Mouse (Mus musculus): ENCODE results near the gene Csgalnact2. TPM values are rescaled to one million over a fixed set of nuclear protein-coding genes. Genes with fewer than 3 reads are reported as not detected.

Csgalnact2 gene
- 1.4 and 1.5 TPM in 2 replicates for polyA plus RNA-seq (2012; rRNA removed)

- 5% methylated on average over 65 of the region's 66 CpGs for WGBS
- DNase-seq (ENCODE audit: low read depth, low spot score), result peak; percentile 48
These were observed at the start of gene Csgalnact2 for GRCm38 (mm10) chr6:118138731-118139709. Gene Csgalnact2 (minus strand): TSS chr6:118139140.

- WGBS, result 31% methylated on average over 9 of the region's 9 CpGs
- DNase-seq (ENCODE audit: low read depth, low spot score), result no peak
These were observed 49.7 kb upstream of the Csgalnact2 start for GRCm38 (mm10) chr6:118188599-118188998.

GRCm38 (mm10) chr6:118187285-118187641 lies 48.3 kb upstream of the Csgalnact2 start:
- no peak for DNase-seq (ENCODE audit: low read depth, low spot score)
- WGBS, result 60% methylated on average over 3 of the region's 3 CpGs

GRCm38 (mm10) chr6:118186620-118187284 lies 47.8 kb upstream of the Csgalnact2 start:
- 70% methylated on average over 17 of the region's 17 CpGs for whole genome bisulfite sequencing
- no peak for DNase-seq (ENCODE audit: low read depth, low spot score)

- WGBS, result 87% methylated on average over 10 of the region's 10 CpGs
- no peak for DNase-seq (ENCODE audit: low read depth, low spot score)
These were observed 45.2 kb upstream of the Csgalnact2 start for GRCm38 (mm10) chr6:118184126-118184525.

GRCm38 (mm10) chr6:118180085-118180423 lies 41.1 kb upstream of the Csgalnact2 start:
- no peak for DNase-seq (ENCODE audit: low read depth, low spot score)
- WGBS, result 68% methylated on average over 12 of the region's 12 CpGs

GRCm38 (mm10) chr6:118179316-118180084 lies 40.6 kb upstream of the Csgalnact2 start:
- 50% methylated on average over 13 of the region's 13 CpGs for WGBS
- DNase-seq (ENCODE audit: low read depth, low spot score), result peak; percentile 52

GRCm38 (mm10) chr6:118173975-118174328 lies 35.0 kb upstream of the Csgalnact2 start:
- DNase-seq (ENCODE audit: low read depth, low spot score), result no peak
- 67% methylated on average over 5 of the region's 5 CpGs for WGBS

GRCm38 (mm10) chr6:118173251-118173974 lies 34.5 kb upstream of the Csgalnact2 start:
- DNase-seq (ENCODE audit: low read depth, low spot score), result no peak
- WGBS, result 92% methylated on average over 18 of the region's 18 CpGs

- WGBS, result 75% methylated on average over 7 of the region's 7 CpGs
- DNase-seq (ENCODE audit: low read depth, low spot score), result no peak
These were observed 32.4 kb upstream of the Csgalnact2 start for GRCm38 (mm10) chr6:118171386-118171785.

- 88% methylated on average over 14 of the region's 14 CpGs for WGBS
- DNase-seq (ENCODE audit: low read depth, low spot score), result no peak
These were observed 29.2 kb upstream of the Csgalnact2 start for GRCm38 (mm10) chr6:118168106-118168505.

GRCm38 (mm10) chr6:118167013-118167412 lies 28.1 kb upstream of the Csgalnact2 start:
- WGBS, result 82% methylated on average over 9 of the region's 9 CpGs
- no peak for DNase-seq (ENCODE audit: low read depth, low spot score)

- 95% methylated on average over 1 of the region's 1 CpGs for WGBS
- no peak for DNase-seq (ENCODE audit: low read depth, low spot score)
These were observed 26.6 kb upstream of the Csgalnact2 start for GRCm38 (mm10) chr6:118165516-118165915.

- DNase-seq (ENCODE audit: low read depth, low spot score), result no peak
- WGBS, result 64% methylated on average over 8 of the region's 8 CpGs
These were observed 25.8 kb upstream of the Csgalnact2 start for GRCm38 (mm10) chr6:118164691-118165090.

GRCm38 (mm10) chr6:118163086-118163485 lies 24.1 kb upstream of the Csgalnact2 start:
- WGBS, result 92% methylated on average over 2 of the region's 2 CpGs
- no peak for DNase-seq (ENCODE audit: low read depth, low spot score)

- WGBS, result 84% methylated on average over 12 of the region's 12 CpGs
- DNase-seq (ENCODE audit: low read depth, low spot score), result no peak
These were observed 23.6 kb upstream of the Csgalnact2 start for GRCm38 (mm10) chr6:118162457-118163082.

GRCm38 (mm10) chr6:118153091-118153490 lies 14.2 kb upstream of the Csgalnact2 start:
- 81% methylated on average over 5 of the region's 5 CpGs for WGBS
- DNase-seq (ENCODE audit: low read depth, low spot score), result no peak

GRCm38 (mm10) chr6:118150988-118151387 lies 12.0 kb upstream of the Csgalnact2 start:
- WGBS, result 64% methylated on average over 8 of the region's 8 CpGs

GRCm38 (mm10) chr6:118150538-118150937 lies 11.6 kb upstream of the Csgalnact2 start:
- 73% methylated on average over 2 of the region's 2 CpGs for WGBS
- DNase-seq (ENCODE audit: low read depth, low spot score), result no peak

More at GRCm38 (mm10) chr6:118150988-118151387, 12.0 kb upstream of the Csgalnact2 start:
- no peak for DNase-seq (ENCODE audit: low read depth, low spot score)

Data from large intestine, adult 2 months (tissue).